Mouse (Mus musculus) lung, adult 2 months (tissue): ENCODE data around the gene Ednrb. TPM values are rescaled to one million over a fixed set of nuclear protein-coding genes. Genes with fewer than 3 reads are reported as not detected.

Experiments
- DNase-seq: peaks from one replicate; pipeline ENCODE4 v3.0.0; 2022
- H3K4me1 ChIP-seq: fragments of 200-500 bp; 2 replicates; pipeline ENCODE4 v1.6.1; 2011; ENCODE audit warnings: low read length; ENCODE audit not compliant: control insufficient read depth, insufficient read depth
- H3K4me3 ChIP-seq: fragments of 200-500 bp; replicated peaks from 2 replicates; pipeline ENCODE3; 2011; ENCODE audit warnings: low read depth, mild to moderate bottlenecking, control low read depth, low read length; ENCODE audit errors: extremely low read depth
- CTCF ChIP-seq: fragments of 200-500 bp; IDR thresholded peaks from 2 replicates; pipeline ENCODE4 v1.5.1; 2011; ENCODE audit warnings: mild to moderate bottlenecking, low read length, control low read depth; ENCODE audit not compliant: insufficient read depth
- POLR2A ChIP-seq: fragments of 200-500 bp; IDR thresholded peaks from 2 replicates; pipeline ENCODE4 v1.6.1; 2011; ENCODE audit warnings: low read depth, mild to moderate bottlenecking, control low read depth, low read length, borderline replicate concordance; ENCODE audit errors: extremely low read depth
- WGBS: fragments of 180-500 bp; shearing (Covaris S2); methylation state at CpG from one replicate; pipeline ENCODE4 v1.1.7; 2018; 5-methylcytosine and 5-hydroxymethylcytosine counted together
- polyA plus RNA-seq: library from polyadenylated mRNA; depleted of rRNA; stranded (reverse); fragments of >200 nt; gene quantifications from 2 replicates; pipeline ENCODE4 v1.2.3, GENCODE M21; 2012; rRNA removed

Ednrb gene
- 24.3 and 36.2 TPM in 2 replicates for polyA plus RNA-seq

- Histone ChIP-seq H3K4me1 (no peaks in the 10 kb centered on the region), H3K4me3 (peak within 1 kb of the TSS; percentile 9)
- DNase-seq: no peak
- TF ChIP-seq CTCF: no peak
- no peak for TF ChIP-seq POLR2A
- 4% methylated on average over 24 of the region's 24 CpGs for WGBS
These were observed at the start of gene Ednrb for GRCm38 (mm10) chr14:103844011-103844549. Gene Ednrb (minus strand): TSS chr14:103844402.

- TF ChIP-seq CTCF: no peak
- TF ChIP-seq POLR2A: no peak
- Histone ChIP-seq H3K4me1 (no peaks in the 10 kb centered on the region), H3K4me3 (no peak overlapping the region)
- WGBS: 71% methylated on average over 8 of the region's 8 CpGs
- no peak for DNase-seq
These were observed 48.3 kb upstream of the Ednrb start for GRCm38 (mm10) chr14:103892411-103892938.

GRCm38 (mm10) chr14:103890761-103891160, 46.6 kb upstream of the Ednrb start:
- no peaks in the 10 kb centered on the region for H3K4me1 ChIP-seq
- no peak for TF ChIP-seq POLR2A
- TF ChIP-seq CTCF: no peak
- 70% methylated on average over 4 of the region's 4 CpGs for WGBS
- H3K4me3 ChIP-seq: no peak overlapping the region
- DNase-seq: no peak

- Histone ChIP-seq H3K4me3 (no peak overlapping the region), H3K4me1 (no peaks in the 10 kb centered on the region)
- TF ChIP-seq CTCF: no peak
- no peak for DNase-seq
- WGBS: 49% methylated on average over 7 of the region's 7 CpGs
These were observed 40.8 kb upstream of the Ednrb start for GRCm38 (mm10) chr14:103884892-103885575.

- 73% methylated on average over 3 of the region's 3 CpGs for WGBS
- no peak for TF ChIP-seq CTCF
- TF ChIP-seq POLR2A: no peak
- no peak for DNase-seq
- H3K4me3 ChIP-seq: no peak overlapping the region
- no peaks in the 10 kb centered on the region for H3K4me1 ChIP-seq
These were observed 38.7 kb upstream of the Ednrb start for GRCm38 (mm10) chr14:103882943-103883342.

- Histone ChIP-seq H3K4me1 (no peaks in the 10 kb centered on the region), H3K4me3 (no peak overlapping the region)
- TF ChIP-seq POLR2A: no peak
- no peak for TF ChIP-seq CTCF
- DNase-seq: no peak
- 88% methylated on average over 2 of the region's 2 CpGs for WGBS
These were observed 32.9 kb upstream of the Ednrb start for GRCm38 (mm10) chr14:103877117-103877516.

GRCm38 (mm10) chr14:103876598-103876997, 32.4 kb upstream of the Ednrb start:
- H3K4me1 ChIP-seq: no peaks in the 10 kb centered on the region
- DNase-seq: no peak
- WGBS: 68% methylated on average over 3 of the region's 3 CpGs
- TF ChIP-seq POLR2A (no peak), CTCF (no peak)
- H3K4me3 ChIP-seq: no peak overlapping the region

GRCm38 (mm10) chr14:103866636-103867035, 22.4 kb upstream of the Ednrb start:
- DNase-seq: no peak
- TF ChIP-seq POLR2A (no peak), CTCF (no peak)
- H3K4me1 ChIP-seq: no peaks in the 10 kb centered on the region
- 74% methylated on average over 2 of the region's 2 CpGs for WGBS
- H3K4me3 ChIP-seq: no peak overlapping the region

GRCm38 (mm10) chr14:103865226-103865625, 21.0 kb upstream of the Ednrb start:
- DNase-seq: no peak
- TF ChIP-seq POLR2A (no peak), CTCF (no peak)
- Histone ChIP-seq H3K4me3 (no peak overlapping the region), H3K4me1 (no peaks in the 10 kb centered on the region)
- 58% methylated on average over 2 of the region's 2 CpGs for WGBS

- TF ChIP-seq CTCF (no peak), POLR2A (no peak)
- 64% methylated on average over 7 of the region's 7 CpGs for WGBS
These were observed 6.1 kb upstream of the Ednrb start for GRCm38 (mm10) chr14:103850071-103850845.

More at GRCm38 (mm10) chr14:103850071-103850845, 6.1 kb upstream of the Ednrb start:
- Histone ChIP-seq H3K4me3 (no peak overlapping the region), H3K4me1 (no peaks in the 10 kb centered on the region)
- DNase-seq: no peak
